Mouse (Mus musculus): ENCODE results near the gene Gpsm3.
A peak's percentile ranks its signal among the peaks of the same experiment; 100 is the strongest.

Gene Gpsm3

DNA sequence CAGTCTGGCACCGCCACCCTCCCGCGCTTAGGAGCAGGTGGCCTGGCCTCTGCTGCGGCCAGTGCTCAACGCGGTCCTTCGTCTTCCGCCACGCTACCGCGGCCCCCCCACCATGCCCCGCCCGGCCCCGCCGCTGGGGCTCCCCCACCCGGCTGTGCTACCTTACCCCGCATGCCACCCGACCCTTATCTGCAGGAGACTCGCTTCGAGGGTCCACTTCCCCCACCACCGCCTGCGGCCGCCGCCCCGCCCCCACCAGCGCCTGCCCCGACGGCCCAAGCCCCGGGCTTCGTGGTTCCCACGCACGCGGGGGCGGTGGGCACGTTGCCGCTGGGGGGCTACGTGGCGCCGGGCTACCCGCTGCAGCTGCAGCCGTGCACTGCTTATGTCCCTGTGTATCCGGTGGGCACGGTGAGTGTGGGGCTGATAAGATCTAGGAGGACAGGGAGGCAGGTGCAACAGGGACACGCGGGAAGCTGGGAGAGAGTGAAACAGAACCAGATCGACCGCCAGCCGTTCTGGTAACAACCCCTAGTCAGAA lies 41.2 kb downstream of the Gpsm3 start:
- DNase-seq: peak; percentile 55 to 68

- peak; percentile 52 to 62 for DNase-seq
These were observed 42.0 kb downstream of the Gpsm3 start for GRCm38 (mm10) chr17:34631647-34632046.

DNA sequence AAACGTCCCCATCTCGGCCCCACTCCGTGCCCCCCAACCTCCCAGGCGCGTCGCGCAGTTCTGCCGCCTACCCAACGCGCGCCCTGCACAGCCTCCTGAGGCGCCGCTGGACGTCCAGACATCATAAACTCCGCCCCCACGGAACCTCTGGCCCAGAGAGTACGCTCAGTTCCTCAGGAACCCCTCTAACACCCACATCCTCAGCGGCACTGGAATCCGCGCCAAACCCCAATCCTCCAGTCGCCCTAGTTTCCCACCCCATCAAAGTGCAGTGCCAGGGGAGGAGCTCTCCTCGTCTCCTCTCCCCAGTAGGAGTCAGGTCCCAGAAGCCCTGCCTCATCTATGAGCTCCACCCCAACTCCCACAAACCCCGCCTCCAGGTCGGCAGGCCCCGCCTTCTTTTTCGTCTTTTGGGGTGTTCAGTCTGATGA lies 42.7 kb downstream of the Gpsm3 start:
- DNase-seq: peak; percentile 86 to 91

GRCm38 (mm10) chr17:34635671-34636070 lies 46.1 kb downstream of the Gpsm3 start:
- no peak for DNase-seq

GRCm38 (mm10) chr17:34637459-34637858 lies 47.9 kb downstream of the Gpsm3 start:
- DNase-seq: no peak

DNA sequence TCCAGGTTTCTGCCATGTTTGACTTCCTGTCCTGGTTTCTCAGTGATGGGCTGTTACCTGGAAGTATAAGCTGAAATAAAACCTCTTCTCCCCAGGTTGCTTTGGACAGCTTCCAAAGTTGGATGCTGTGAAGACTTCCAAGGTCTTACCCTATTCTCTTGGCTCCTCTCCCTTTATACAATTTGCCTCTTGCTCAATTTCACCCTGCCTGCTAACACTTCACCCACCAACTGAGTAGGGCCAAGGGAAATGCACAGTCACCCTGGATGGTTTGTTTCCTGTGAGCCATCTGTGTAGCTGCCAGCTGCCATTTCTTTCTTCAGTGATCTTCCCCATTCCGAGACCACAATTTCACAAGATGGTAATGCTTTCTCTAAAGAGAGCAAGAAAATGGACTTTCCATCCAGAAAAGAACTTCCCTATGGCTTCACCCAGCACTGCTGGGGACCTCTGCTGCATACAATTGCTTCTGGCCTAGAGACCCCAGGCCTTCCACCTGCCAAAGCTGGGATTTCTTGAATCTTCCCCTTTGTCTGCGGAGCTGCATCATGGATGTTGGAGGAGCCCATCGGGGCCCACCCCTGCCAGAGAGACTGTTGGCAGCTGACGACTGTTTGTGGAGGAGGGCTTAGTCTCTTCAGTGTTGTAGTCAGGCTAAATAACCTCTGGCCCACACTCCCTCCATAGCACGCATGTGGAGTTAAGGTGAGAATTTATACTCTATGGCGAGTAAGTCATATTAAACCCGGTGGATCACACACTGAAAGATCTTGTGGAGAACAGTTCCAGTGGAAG lies 50.1 kb downstream of the Gpsm3 start:
- peak in 1 of 2 experiments; percentile 28 for DNase-seq

DNA sequence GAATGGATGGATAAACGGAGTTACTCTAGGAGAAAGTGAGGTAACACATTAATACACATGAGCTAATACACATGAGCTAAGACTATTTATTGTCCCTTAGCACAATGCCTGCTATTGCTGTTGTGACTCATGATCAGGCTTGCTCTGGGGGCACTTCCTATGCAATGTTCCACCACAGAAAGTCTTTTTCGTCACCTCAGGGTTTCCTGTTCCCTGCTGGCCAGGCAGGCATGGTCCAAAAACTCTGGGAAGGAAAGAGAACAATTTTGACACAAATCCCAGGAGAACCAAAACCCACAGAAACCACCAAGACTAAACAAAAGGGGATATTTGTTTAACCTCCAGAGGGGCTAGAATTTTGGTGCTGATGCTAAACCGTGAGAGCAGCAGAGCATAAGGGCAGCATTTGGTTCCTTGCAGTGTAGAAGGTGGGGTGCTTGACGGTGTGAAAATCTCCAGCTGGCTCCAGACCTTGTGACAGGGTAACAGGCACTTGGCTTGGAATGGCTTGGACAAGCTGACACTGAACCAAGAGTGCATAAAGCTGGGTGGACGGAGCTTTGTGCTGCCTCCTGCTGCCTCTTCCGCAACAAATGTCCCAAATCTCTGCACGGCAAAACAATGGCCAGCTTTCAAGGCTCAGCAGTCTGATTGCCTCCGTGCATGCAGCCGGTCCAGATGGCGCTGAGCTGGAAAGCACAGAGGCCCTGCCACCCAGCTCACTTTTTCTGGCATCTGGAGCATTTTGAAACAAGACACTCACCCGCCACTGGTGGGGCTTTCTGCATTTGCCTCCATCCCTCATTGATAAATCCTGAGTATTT lies 51.4 kb downstream of the Gpsm3 start:
- peak; percentile 86 to 90 for DNase-seq

Data from cerebellum, adult 18-20 months (tissue).